Mouse (Mus musculus) liver, postnatal 0 days (tissue): ENCODE measurements around the gene Prps1l3. TPM values are rescaled to one million over a fixed set of nuclear protein-coding genes. Genes with fewer than 3 reads are reported as not detected.

Experiments
- ATAC-seq: fragments of 200-750 bp; cut with Nextera tagmentation; 2 replicates; pipeline ENCODE4 v1.8.0; 2017; ENCODE audit warnings: mild to moderate bottlenecking, moderate library complexity
- DNase-seq: peaks from one replicate; pipeline ENCODE4 v3.0.0-alpha.2; 2016
- H3K27ac ChIP-seq: fragments of 300-500 bp; sonication (generic); 2 replicates; pipeline ENCODE4 v1.5.1; 2014; ENCODE audit warnings: antibody characterized with exemption, moderate library complexity, mild to moderate bottlenecking, low read depth
- H3K27me3 ChIP-seq: fragments of 300-500 bp; sonication (generic); 2 replicates; pipeline ENCODE4 v1.6.1; 2014; ENCODE audit warnings: low read length, control low read depth, mixed read lengths; ENCODE audit not compliant: insufficient read depth
- H3K36me3 ChIP-seq: fragments of 300-500 bp; sonication (generic); replicated peaks from 2 replicates; pipeline ENCODE4 v1.6.1; 2014; ENCODE audit warnings: mild to moderate bottlenecking, control low read depth, low read length, moderate library complexity, mixed read lengths; ENCODE audit not compliant: insufficient read depth
- H3K4me1 ChIP-seq: fragments of 300-500 bp; sonication (generic); 2 replicates; pipeline ENCODE4 v1.6.1; 2014; ENCODE audit warnings: antibody characterized with exemption, mild to moderate bottlenecking, control low read depth; ENCODE audit not compliant: insufficient read depth
- H3K4me2 ChIP-seq: fragments of 300-500 bp; sonication (generic); 2 replicates; pipeline ENCODE4 v1.6.1; 2014; ENCODE audit warnings: low read depth, mild to moderate bottlenecking, low read length, moderate library complexity, mixed read lengths
- H3K4me3 ChIP-seq: fragments of 300-500 bp; sonication (generic); 2 replicates; pipeline ENCODE4 v1.5.1; 2014; ENCODE audit warnings: low read depth, low read length
- H3K9ac ChIP-seq: fragments of 300-500 bp; sonication (generic); replicated peaks from 2 replicates; pipeline ENCODE4 v1.6.1; 2014; ENCODE audit warnings: mild to moderate bottlenecking, moderate library complexity
- H3K9me3 ChIP-seq: fragments of 300-500 bp; sonication (generic); 2 replicates; pipeline ENCODE4 v1.6.1; 2016; ENCODE audit warnings: mild to moderate bottlenecking, control low read depth, low read length, mixed read lengths
- CTCF ChIP-seq: sonication (generic); IDR thresholded peaks from 2 replicates; pipeline ENCODE4 v1.5.1; 2016; ENCODE audit warnings: antibody characterized with exemption, low read depth
- EP300 ChIP-seq: IDR thresholded peaks from 2 replicates; pipeline ENCODE4 v1.6.1; 2016; ENCODE audit warnings: antibody characterized with exemption, low read depth, mild to moderate bottlenecking
- WGBS: fragments of 180-500 bp; shearing (Covaris S2); extraction: QIAGEN DNeasy Blood & Tissue Kit; methylation state at CpG from one replicate; pipeline ENCODE4 v1.1.7; 2014; ENCODE audit not compliant: insufficient replicate concordance; 5-methylcytosine and 5-hydroxymethylcytosine counted together
- polyA plus RNA-seq: library from polyadenylated mRNA; unstranded; fragments of >200 nt; fragmentation: Nextera tagmentation; extraction: Ambion mirVana; gene quantifications from 2 replicates; pipeline ENCODE4 v1.2.1, GENCODE M21; 2015

Prps1l3 gene
- polyA plus RNA-seq, 1 experiment from 2014 or later: 22.8 TPM

DNA sequence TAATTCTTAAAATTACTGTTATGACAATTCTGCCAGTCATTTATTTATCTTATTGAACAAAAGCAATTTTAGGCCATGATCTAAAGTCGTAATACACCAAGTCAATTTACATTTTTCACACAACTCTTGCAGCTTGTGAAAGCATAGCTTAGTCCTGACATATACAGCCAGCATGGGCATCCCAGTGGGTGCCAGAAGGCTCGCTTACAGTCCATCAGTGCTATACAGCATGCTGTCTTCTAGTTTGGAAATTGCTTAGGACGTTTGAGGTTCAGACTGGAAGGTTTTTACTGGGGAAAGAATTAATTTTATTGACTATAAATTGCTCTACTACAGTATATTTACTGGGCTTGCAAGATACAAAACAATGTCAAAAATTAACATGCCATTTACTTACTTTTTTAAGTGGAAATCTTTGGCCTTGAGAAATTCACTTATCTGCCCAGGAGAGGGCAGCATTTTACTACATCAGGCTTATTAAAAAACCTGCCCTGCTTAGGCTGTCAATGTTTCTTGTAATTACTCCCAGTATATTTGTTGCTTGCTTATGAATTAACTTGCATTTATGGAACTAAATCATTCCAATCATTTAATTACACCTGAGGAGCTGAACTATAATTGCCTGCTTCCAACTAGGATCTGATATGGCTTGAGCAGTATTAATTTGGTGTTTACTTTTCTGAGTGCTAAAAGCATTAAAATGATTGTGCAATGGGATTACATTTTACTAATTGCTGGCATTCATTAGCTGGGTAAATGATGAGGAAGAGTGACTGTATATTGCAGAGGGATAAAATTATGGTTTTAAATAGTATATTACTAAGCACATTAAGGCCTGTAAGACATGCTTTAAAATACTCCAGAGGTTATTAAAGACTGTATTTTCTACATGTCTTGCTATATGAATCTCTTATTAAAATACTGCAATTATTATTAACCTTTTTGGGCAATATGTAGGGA lies 51.2 kb downstream of the Prps1l3 start:
- no peaks in the 10 kb centered on the region for H3K36me3 ChIP-seq
- TF ChIP-seq EP300 (no peak), CTCF (peak; percentile 65)
- H3K9ac ChIP-seq: no peak overlapping the region
- no peak overlapping the region for H3K27ac ChIP-seq
- no peak overlapping the region for H3K4me2 ChIP-seq
- no peaks in the 10 kb centered on the region for H3K9me3 ChIP-seq
- WGBS: 46% methylated on average over 3 of the region's 3 CpGs
- no peaks in the 10 kb centered on the region for H3K27me3 ChIP-seq
- ATAC-seq (no peak), DNase-seq (no peak)
- no peaks in the 10 kb centered on the region for H3K4me1 ChIP-seq
- no peak overlapping the region for H3K4me3 ChIP-seq

DNA sequence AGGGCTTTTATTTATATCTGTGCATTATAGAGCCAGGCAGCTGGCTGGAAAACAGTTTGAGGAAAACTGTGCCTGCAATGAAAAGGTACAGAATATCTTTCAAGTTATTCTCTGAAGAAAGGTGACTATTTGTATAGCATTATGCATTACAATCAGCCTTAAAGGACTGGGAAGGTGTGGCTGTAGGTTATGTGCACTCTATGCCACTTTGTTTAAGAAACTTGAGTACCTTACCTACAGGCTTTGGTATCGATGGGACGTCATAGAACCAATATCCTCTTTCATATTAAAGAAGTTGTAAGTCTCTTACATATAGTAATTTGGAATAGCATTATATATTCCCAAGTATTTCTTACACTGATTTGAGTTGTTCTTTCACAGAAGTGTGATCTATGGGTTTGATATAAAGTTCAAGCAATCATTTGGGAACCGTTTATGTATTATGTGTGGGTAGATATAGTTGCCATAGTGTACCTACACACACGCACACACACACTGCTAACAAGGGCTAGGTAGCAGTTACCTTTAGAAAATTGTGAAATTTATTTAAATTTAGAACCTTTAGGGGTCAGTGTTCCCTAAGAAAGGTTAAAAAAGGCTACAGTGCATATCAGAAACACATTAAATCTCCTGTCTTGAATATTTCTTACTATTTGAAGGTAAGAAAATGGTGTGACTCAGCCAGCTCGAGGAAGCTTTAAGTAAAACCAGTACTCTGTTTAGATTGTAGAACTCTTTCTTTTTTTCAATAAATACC lies 55.3 kb downstream of the Prps1l3 start:
- 73% methylated on average over 5 of the region's 5 CpGs for WGBS
- H3K36me3 ChIP-seq: no peaks in the 10 kb centered on the region
- H3K27me3 ChIP-seq: no peaks in the 10 kb centered on the region
- no peak overlapping the region for H3K27ac ChIP-seq
- H3K4me1 ChIP-seq: no peaks in the 10 kb centered on the region
- H3K4me2 ChIP-seq: no peak overlapping the region
- ATAC-seq (no peak), DNase-seq (no peak)
- H3K9ac ChIP-seq: no peak overlapping the region
- TF ChIP-seq EP300: no peak
- TF ChIP-seq CTCF: peak; percentile 24
- no peak overlapping the region for H3K4me3 ChIP-seq
- H3K9me3 ChIP-seq: no peaks in the 10 kb centered on the region

Other genes starting within 250 kb of the Prps1l3 start
- 10.8 and 12.6 TPM in 2 replicates for gene Slc25a21, start 32.9 kb upstream of the Prps1l3 start, polyA plus RNA-seq
- 2.1 and 2.8 TPM in 2 replicates for gene Mipol1, start within 50 bp of the Prps1l3 start, polyA plus RNA-seq